Mouse (Mus musculus) bone marrow, adult 2 months (tissue): ENCODE measurements around the gene Nphs1.

Experiments
- CTCF ChIP-seq: fragments of 200-500 bp; IDR thresholded peaks from 2 replicates; pipeline ENCODE4 v1.5.1; 2011; ENCODE audit warnings: low read length, control low read depth; ENCODE audit not compliant: control insufficient read depth, insufficient read depth
- POLR2A ChIP-seq: fragments of 200-500 bp; IDR thresholded peaks from 2 replicates; pipeline ENCODE4 v1.6.1; 2011; ENCODE audit warnings: low read depth, mild to moderate bottlenecking, control low read depth, low read length, borderline replicate concordance; ENCODE audit not compliant: control insufficient read depth

DNA sequence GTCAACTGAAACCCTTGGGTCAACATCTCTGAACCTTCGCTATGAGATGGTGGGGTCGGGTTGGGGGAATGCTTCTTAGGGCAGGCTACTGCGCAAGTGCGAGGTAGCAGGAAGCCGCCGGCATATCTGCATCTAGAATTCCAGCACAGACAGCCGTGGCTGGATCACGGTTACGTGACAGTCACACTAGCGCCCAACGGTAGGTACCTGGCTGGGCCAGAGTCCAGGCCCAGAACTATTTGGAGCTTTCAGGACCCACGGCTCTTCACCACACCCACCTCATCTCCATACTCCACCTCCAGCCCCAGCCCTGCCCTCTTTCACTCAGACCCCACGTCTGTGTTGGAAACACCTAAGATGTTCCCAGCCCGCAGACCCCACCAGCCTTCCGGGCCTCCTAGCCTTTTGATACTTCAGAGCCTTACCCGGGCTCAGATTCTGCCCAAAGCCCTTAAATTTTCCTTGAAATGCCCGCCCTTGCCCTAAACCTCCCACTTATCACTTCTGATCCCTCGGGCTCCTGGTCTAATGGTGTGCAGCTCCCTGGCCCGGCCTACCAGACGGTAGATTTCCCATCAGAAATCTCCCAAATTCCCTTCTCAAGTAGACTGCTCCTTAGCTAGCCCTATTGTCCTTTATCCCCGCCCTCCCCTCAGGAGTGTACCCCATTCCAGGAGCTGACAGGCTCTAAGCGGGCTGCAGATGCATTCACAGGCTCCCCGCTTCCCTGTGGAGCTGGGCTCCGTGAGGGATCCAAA lies 57.1 kb downstream of the Nphs1 start:
- TF ChIP-seq CTCF = no peak
- TF ChIP-seq POLR2A = no peak
